ENCODE assay signal across 8 mouse cellular contexts in the genomic region with DNA sequence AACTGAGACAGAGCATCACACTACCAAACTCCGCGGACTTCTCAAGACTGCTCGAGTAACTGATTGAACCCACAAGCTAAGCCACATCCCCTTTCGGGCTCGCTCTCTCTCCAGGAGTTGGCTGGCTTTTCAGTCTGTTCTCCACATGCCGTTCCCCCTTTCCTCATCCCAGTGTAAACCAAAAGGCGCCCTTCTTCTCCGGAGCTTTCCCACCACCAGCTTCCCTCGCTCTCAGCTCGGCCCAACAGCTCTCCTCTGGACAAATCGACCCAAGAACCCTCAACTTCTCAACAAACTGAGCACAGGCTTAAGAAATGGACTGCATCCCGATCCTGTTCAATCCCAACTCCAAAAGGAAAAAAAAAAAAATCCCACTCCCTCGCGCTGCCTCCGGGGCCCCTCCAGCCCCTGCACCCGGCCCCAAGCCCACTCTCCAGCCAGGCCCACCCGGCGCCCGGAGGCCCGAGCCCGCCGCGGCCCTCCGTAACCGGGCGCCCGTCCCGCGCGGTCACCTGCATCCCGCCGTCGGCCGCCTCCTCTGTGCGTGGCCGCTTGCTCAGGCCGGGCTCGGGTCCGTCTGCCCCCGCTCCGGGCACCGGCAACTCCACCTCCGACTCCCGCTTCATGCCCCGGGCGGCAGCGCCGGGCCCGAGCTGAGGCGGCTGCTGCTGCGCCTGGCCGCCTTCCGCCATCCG. TPM values are rescaled to one million over a fixed set of nuclear protein-coding genes. Genes with fewer than 3 reads are reported as not detected.
DNase-seq lines count a peak whose midpoint lies in the region; ATAC-seq and TF ChIP-seq lines count a peak whose summit lies in the region.

No protein-coding gene starts in this region.

- WGBS in intestine, embryonic 15.5 days = under 1% methylated on average over 54 of the region's 54 CpGs
- under 1% methylated on average over 53 of the region's 54 CpGs for WGBS in limb, embryonic 14.5 days

- DNase-seq in thymus, postnatal 14 days = peak; percentile 3
- DNase-seq in thymus, postnatal 25 days = no peak
- peak; percentile 70 for DNase-seq in embryo, embryonic 10 days (ENCODE audit: low spot score)
- DNase-seq in gastrocnemius, postnatal 36 days = peak; percentile 19 to 31
- DNase-seq in limb, embryonic 14.5 days (ENCODE audit: low spot score) = peak; percentile 71
- peak; percentile 64 for DNase-seq in neural tube, embryonic 10.5 days (ENCODE audit: extremely low spot score, low spot score)
- peak; percentile 41 to 60 for DNase-seq in urinary bladder, postnatal 4 days (ENCODE audit: low spot score in 2 of 2)

- ATAC-seq in intestine, embryonic 15.5 days = peak; percentile 57
- peak; percentile 10; the same call in 1 of the 2 replicates for ATAC-seq in limb, embryonic 14.5 days (ENCODE audit: low FRiP score, low read depth)

- H3K36me3 ChIP-seq in intestine, embryonic 15.5 days = no peaks in the 10 kb centered on the region
- H3K36me3 ChIP-seq in limb, embryonic 14.5 days (ENCODE audit: control insufficient read depth, insufficient read depth, low read length) = peaks cover 7% of the 10 kb centered on the region

- intact Hi-C loops in gastrocnemius, postnatal 36 days (cut with DNase I) = no loop called here

- H3K27me3 ChIP-seq in intestine, embryonic 15.5 days (replicated peaks) = no peaks in the 10 kb centered on the region
- no peaks in the 10 kb centered on the region for H3K27me3 ChIP-seq in limb, embryonic 14.5 days (ENCODE audit: control insufficient read depth, insufficient read depth, low read length)

- TF ChIP-seq POLR2A in limb, embryonic 14.5 days (IDR thresholded peaks at IDR 0.05; ENCODE audit: borderline replicate concordance, extremely low read depth, insufficient read depth, insufficient read length) = no peak

- H3K9ac ChIP-seq in intestine, embryonic 15.5 days = peak overlapping the region; percentile 95
- H3K9ac ChIP-seq in limb, embryonic 14.5 days (ENCODE audit: low read depth, low read length, severe bottlenecking) = peak overlapping the region; percentile 96

- H3K4me3 ChIP-seq in intestine, embryonic 15.5 days (replicated peaks) = peak overlapping the region; percentile 95
- H3K4me3 ChIP-seq in limb, embryonic 14.5 days (replicated peaks; ENCODE audit: low read length) = peak overlapping the region; percentile 99

- peak overlapping the region; percentile 69 for H3K4me2 ChIP-seq in intestine, embryonic 15.5 days (replicated peaks)
- peak overlapping the region; percentile 70 for H3K4me2 ChIP-seq in limb, embryonic 14.5 days (replicated peaks; ENCODE audit: low read depth, low read length, severe bottlenecking)

- H3K4me1 ChIP-seq in intestine, embryonic 15.5 days (replicated peaks) = peaks cover 8% of the 10 kb centered on the region
- peaks cover 24% of the 10 kb centered on the region for H3K4me1 ChIP-seq in limb, embryonic 14.5 days (ENCODE audit: control insufficient read depth, insufficient read depth, low read length)

- no peaks in the 10 kb centered on the region for H3K9me3 ChIP-seq in intestine, embryonic 15.5 days
- H3K9me3 ChIP-seq in limb, embryonic 14.5 days (ENCODE audit: control insufficient read depth, low read length) = no peaks in the 10 kb centered on the region

- H3K27ac ChIP-seq in intestine, embryonic 15.5 days = peak overlapping the region; percentile 99
- H3K27ac ChIP-seq in limb, embryonic 14.5 days (replicated peaks; ENCODE audit: low read depth, low read length) = peak overlapping the region; percentile 98

RNA-seq across cellular contexts. Expression of a gene that starts 0.8 kb away (rescaled TPM):
- total RNA-seq in gastrocnemius, postnatal 36 days (2021) = 10 to 100 TPM; 44.2 to 63.3 TPM
- 42.6 and 44.8 TPM in 2 replicates for polyA plus RNA-seq in intestine, embryonic 15.5 days (2015; fragmentation: Nextera tagmentation; extraction: Ambion mirVana)
- polyA plus RNA-seq in limb, embryonic 14.5 days (2012; rRNA removed) = 189 and 205 TPM in 2 replicates
- polyA plus RNA-seq in limb, embryonic 14.5 days (2014; fragmentation: Nextera tagmentation; extraction: Ambion mirVana) = 94.7 and 101 TPM in 2 replicates
